27 mouse cellular contexts compared by ENCODE assay signal in the genomic region with DNA sequence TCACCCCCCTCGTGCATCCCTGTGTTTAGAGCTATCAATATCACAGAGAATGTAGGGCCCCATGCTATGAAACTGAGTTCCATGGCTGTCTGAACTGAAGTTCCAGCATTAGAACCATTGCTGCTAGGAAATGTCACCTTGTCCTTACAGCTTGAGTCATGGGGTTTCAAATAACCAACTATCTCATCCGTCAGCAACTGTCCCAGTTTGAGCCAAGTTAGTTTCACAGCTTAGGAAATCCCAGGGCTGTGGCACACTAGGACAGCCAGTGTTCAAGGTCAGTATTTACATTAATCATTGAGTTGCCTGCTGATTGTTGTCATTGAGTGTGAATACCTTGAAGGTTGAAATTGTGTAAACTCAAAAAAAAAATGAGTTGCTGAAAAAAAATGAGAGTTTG.
DNase-seq lines count a peak whose midpoint lies in the region; ATAC-seq lines count a peak whose summit lies in the region.
"Had no signal": no experiment of that assay in that cellular context is flagged by ENCODE, and none has a peak within 500 bp of the region (broad histone marks: within the 10 kb centered on the region; RNA-seq: fewer than 3 reads in every experiment).

No protein-coding gene starts in this region.

- ATAC-seq in heart, embryonic 12.5 days (ENCODE audit: insufficient number of reproducible peaks, low FRiP score) = no peak
- ATAC-seq: hindbrain, postnatal 0 days; intestine, embryonic 15.5 days had no signal

- DNase-seq in adrenal gland, adult 8-10 months = peak; percentile 66
- no peak for DNase-seq in adrenal gland, postnatal 25 days
- peak; percentile 13 for DNase-seq in heart, adult 8-10 months (ENCODE audit: low spot score)
- peak; percentile 2 for DNase-seq in ES-CJ7 (ENCODE audit: low read depth, low spot score)
- peak; percentile 19 to 55 for DNase-seq in adrenal gland, postnatal 36 days
- no peak for DNase-seq in embryo, embryonic 9.5 days (ENCODE audit: extremely low spot score)
- DNase-seq: cerebellum, adult 11 months; cerebellum, adult 9-10 months; cerebellum, postnatal 36 days; gastrocnemius, postnatal 10 days; kidney, adult 2 months; kidney, postnatal 36 days; right cerebral cortex, postnatal 4 days; thymus, adult 2 months; thymus, postnatal 36 days had no signal

- H3K27me3 ChIP-seq in heart, embryonic 12.5 days (replicated peaks) = no peaks in the 10 kb centered on the region
- H3K27me3 ChIP-seq: embryonic facial prominence, embryonic 12.5 days; heart, embryonic 15.5 days; intestine, embryonic 15.5 days; limb, embryonic 12.5 days; liver, embryonic 15.5 days; lung, embryonic 15.5 days; midbrain, embryonic 12.5 days; neural tube, embryonic 13.5 days had no signal

- H3K4me2 ChIP-seq in heart, embryonic 12.5 days = no peak overlapping the region
- H3K4me2 ChIP-seq: embryonic facial prominence, embryonic 12.5 days; heart, embryonic 15.5 days; intestine, embryonic 15.5 days; limb, embryonic 12.5 days; liver, embryonic 15.5 days; lung, embryonic 15.5 days; midbrain, embryonic 12.5 days; neural tube, embryonic 13.5 days had no signal

- no peaks in the 10 kb centered on the region for H3K4me1 ChIP-seq in heart, embryonic 12.5 days (replicated peaks)
- H3K4me1 ChIP-seq: embryonic facial prominence, embryonic 12.5 days; heart, embryonic 15.5 days; intestine, embryonic 15.5 days; limb, embryonic 12.5 days; liver, embryonic 15.5 days; midbrain, embryonic 12.5 days; neural tube, embryonic 13.5 days had no signal

- H3K27ac ChIP-seq in heart, embryonic 12.5 days (ENCODE audit: poor library complexity, severe bottlenecking) = no peak overlapping the region
- H3K27ac ChIP-seq: embryonic facial prominence, embryonic 12.5 days; heart, embryonic 15.5 days; hindbrain, postnatal 0 days; intestine, embryonic 15.5 days; layer of hippocampus, adult 2 months; left cerebral cortex, adult 2 months; limb, embryonic 12.5 days; liver, embryonic 15.5 days; lung, embryonic 15.5 days; midbrain, embryonic 12.5 days; neural tube, embryonic 13.5 days had no signal

- WGBS in heart, embryonic 12.5 days = 24% methylated on average over 2 of the region's 2 CpGs

- no peaks in the 10 kb centered on the region for H3K9me3 ChIP-seq in heart, embryonic 12.5 days (replicated peaks)
- H3K9me3 ChIP-seq: embryonic facial prominence, embryonic 12.5 days; heart, embryonic 15.5 days; intestine, embryonic 15.5 days; limb, embryonic 12.5 days; liver, embryonic 15.5 days; lung, embryonic 15.5 days; midbrain, embryonic 12.5 days; neural tube, embryonic 13.5 days had no signal

- no peaks in the 10 kb centered on the region for H3K36me3 ChIP-seq in heart, embryonic 12.5 days
- H3K36me3 ChIP-seq: embryonic facial prominence, embryonic 12.5 days; heart, embryonic 15.5 days; intestine, embryonic 15.5 days; limb, embryonic 12.5 days; liver, embryonic 15.5 days; lung, embryonic 15.5 days; midbrain, embryonic 12.5 days; neural tube, embryonic 13.5 days had no signal

- no peak overlapping the region for H3K9ac ChIP-seq in heart, embryonic 12.5 days
- H3K9ac ChIP-seq: embryonic facial prominence, embryonic 12.5 days; heart, embryonic 15.5 days; intestine, embryonic 15.5 days; limb, embryonic 12.5 days; liver, embryonic 15.5 days; lung, embryonic 15.5 days; midbrain, embryonic 12.5 days; neural tube, embryonic 13.5 days had no signal

- no peak overlapping the region for H3K4me3 ChIP-seq in heart, embryonic 12.5 days
- H3K4me3 ChIP-seq: embryonic facial prominence, embryonic 12.5 days; heart, embryonic 15.5 days; intestine, embryonic 15.5 days; layer of hippocampus, adult 2 months; left cerebral cortex, adult 2 months; limb, embryonic 12.5 days; liver, embryonic 15.5 days; lung, embryonic 15.5 days; midbrain, embryonic 12.5 days; neural tube, embryonic 13.5 days had no signal

Comparison
In these comparisons a context has a peak if more than half of its experiments do, and no peak if none do; other contexts are left out.
1. DNase-seq: peak in adrenal gland, adult 8-10 months (single experiment), heart, adult 8-10 months (single experiment), ES-CJ7 (single experiment) and adrenal gland, postnatal 36 days (2 of 2); none in adrenal gland, postnatal 25 days (single experiment) and embryo, embryonic 9.5 days (single experiment).